Mouse (Mus musculus) mature B cell (primary cell): Measurements from ENCODE around the gene Vmn1r179.
"Not testable (repeated sequence)": the region's sequence is repeated elsewhere in the genome, so short reads cannot be mapped to it uniquely, and the experiment has no call there.

Experiments used
- in situ Hi-C: fragments of 300-500 bp; cut with MboI; formaldehyde crosslinking; loops from 2 replicates; pipeline ENCODE4 v1.14.3; 2019

Gene Vmn1r179

GRCm38 (mm10) chr7:23926678-23927077, at the start of gene Vmn1r179:
Vmn1r179 (plus strand) TSS chr7:23926978.
- in situ Hi-C loops, result no loop called here

DNA sequence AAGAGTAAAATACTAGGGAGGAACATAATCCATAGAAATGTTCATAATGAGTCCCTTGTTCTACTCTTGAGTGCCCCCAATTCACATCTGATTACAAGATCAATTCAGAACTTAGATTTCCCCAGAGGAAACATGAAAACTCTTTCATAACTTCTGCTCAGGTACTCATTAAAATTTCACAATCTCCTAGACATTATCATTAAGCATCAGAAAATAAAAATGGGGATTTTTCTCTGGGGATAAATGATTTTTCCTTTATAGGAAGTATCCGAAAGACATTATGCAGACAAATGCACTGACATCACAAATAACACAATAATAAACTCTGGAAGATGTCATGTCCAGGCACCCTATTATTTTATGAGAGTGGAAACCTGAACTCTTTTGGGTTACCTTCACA, 35.1 kb upstream of the Vmn1r179 start, which contains the start of gene Vmn1r178:
Vmn1r178 (plus strand) TSS at position 301 of the 400 bp plus-strand sequence.
- in situ Hi-C loops, result no loop called here

- in situ Hi-C loops, result no loop called here
These were observed 23.6 kb downstream of the Vmn1r179 start, which contains the start of gene Vmn1r180 for GRCm38 (mm10) chr7:23950332-23950731. Vmn1r180 (plus strand) TSS chr7:23950632.

- in situ Hi-C loops, result not testable (repeated sequence)
These were observed 41.3 kb downstream of the Vmn1r179 start for GRCm38 (mm10) chr7:23968044-23968443.

- in situ Hi-C loops, result not testable (repeated sequence)
These were observed 47.5 kb downstream of the Vmn1r179 start, which contains the start of gene Vmn1r181 for GRCm38 (mm10) chr7:23974315-23974714. Vmn1r181 (plus strand) TSS chr7:23974615.
